Mouse (Mus musculus) stomach, embryonic 14.5 days (tissue): Measurements from ENCODE around the gene Pdcd7. TPM values are rescaled to one million over a fixed set of nuclear protein-coding genes. Genes with fewer than 3 reads are reported as not detected.
"Not testable (repeated sequence)": the region's sequence is repeated elsewhere in the genome, so short reads cannot be mapped to it uniquely, and the experiment has no call there.

Source experiments
- ATAC-seq: fragments of 200-750 bp; cut with Nextera tagmentation; 2 replicates; pipeline ENCODE4 v1.8.0; 2017; ENCODE audit warnings: low read depth, moderate TSS enrichment; ENCODE audit not compliant: insufficient number of reproducible peaks, insufficient read depth, low FRiP score
- H3K27ac ChIP-seq: fragments of 300-500 bp; sonication (generic); 2 replicates; pipeline ENCODE4 v1.5.1; 2014; ENCODE audit warnings: mild to moderate bottlenecking, low read length, moderate library complexity, mixed read lengths
- H3K27me3 ChIP-seq: fragments of 300-500 bp; sonication (generic); 2 replicates; pipeline ENCODE4 v1.6.1; 2014; ENCODE audit warnings: low read length, control low read depth, mixed read lengths; ENCODE audit not compliant: control insufficient read depth, insufficient read depth
- H3K36me3 ChIP-seq: fragments of 300-500 bp; sonication (generic); 2 replicates; pipeline ENCODE4 v1.6.1; 2014; ENCODE audit warnings: mild to moderate bottlenecking, control low read depth, low read length, moderate library complexity, mixed read lengths; ENCODE audit not compliant: control insufficient read depth, insufficient read depth
- H3K4me1 ChIP-seq: fragments of 300-500 bp; sonication (generic); 2 replicates; pipeline ENCODE4 v1.6.1; 2014; ENCODE audit warnings: low read length, control low read depth, mixed read lengths; ENCODE audit not compliant: control insufficient read depth, insufficient read depth
- H3K4me2 ChIP-seq: fragments of 300-500 bp; sonication (generic); replicated peaks from 2 replicates; pipeline ENCODE4 v1.6.1; 2014; ENCODE audit warnings: low read depth, low read length, control low read depth
- H3K4me3 ChIP-seq: fragments of 300-500 bp; sonication (generic); 2 replicates; pipeline ENCODE4 v1.5.1; 2014; ENCODE audit warnings: low read depth, low read length, control low read depth
- H3K9ac ChIP-seq: fragments of 300-500 bp; sonication (generic); replicated peaks from 2 replicates; pipeline ENCODE4 v1.6.1; 2014; ENCODE audit warnings: low read depth, mild to moderate bottlenecking, control low read depth, low read length, moderate library complexity, mixed read lengths
- H3K9me3 ChIP-seq: fragments of 300-500 bp; sonication (generic); 2 replicates; pipeline ENCODE4 v1.6.1; 2016; ENCODE audit warnings: low read depth, low read length, control low read depth; ENCODE audit not compliant: control insufficient read depth
- WGBS: fragments of 180-500 bp; shearing (Covaris S2); extraction: QIAGEN DNeasy Blood & Tissue Kit; methylation state at CpG from one replicate; pipeline ENCODE4 v1.1.7; 2014; 5-methylcytosine and 5-hydroxymethylcytosine counted together
- polyA plus RNA-seq: library from polyadenylated mRNA; unstranded; fragments of >200 nt; fragmentation: Nextera tagmentation; extraction: Ambion mirVana; gene quantifications from 2 replicates; pipeline ENCODE4 v1.2.1, GENCODE M21; 2014

Gene Pdcd7
- polyA plus RNA-seq, 1 experiment from 2014 or later = 10.5 TPM

DNA sequence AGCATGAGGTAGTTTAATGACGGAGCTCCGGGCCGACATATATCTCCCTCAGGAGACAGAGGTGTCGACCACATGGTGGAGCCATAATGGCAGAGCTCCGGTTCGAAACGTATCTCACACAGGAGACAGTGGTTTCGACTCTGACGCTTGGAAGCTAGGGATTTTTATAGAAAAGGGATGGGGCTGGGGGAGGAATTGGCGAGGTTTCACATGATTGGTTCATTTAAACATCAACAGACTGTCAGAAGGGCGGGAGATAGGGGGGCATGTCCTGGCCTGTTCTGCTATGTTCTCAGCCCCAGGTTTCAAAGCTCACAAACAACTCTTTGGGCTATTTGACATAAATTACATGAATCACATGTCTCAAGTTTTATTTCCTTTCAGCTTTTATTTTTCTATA lies 465 bp upstream of the Pdcd7 start:
- ATAC-seq, H3K36me3 ChIP-seq, H3K27me3 ChIP-seq, H3K9me3 ChIP-seq: not testable (repeated sequence)
- peak overlapping the region; percentile 72 for H3K4me2 ChIP-seq
- H3K9ac ChIP-seq = peak overlapping the region; percentile 95; the same call in 1 of the 2 replicates
- peaks cover 10% of the 10 kb centered on the region for H3K4me1 ChIP-seq
- WGBS = 67% methylated on average over 11 of the region's 11 CpGs
- peak overlapping the region; percentile 99 for H3K4me3 ChIP-seq
- H3K27ac ChIP-seq = peak overlapping the region; percentile 97

DNA sequence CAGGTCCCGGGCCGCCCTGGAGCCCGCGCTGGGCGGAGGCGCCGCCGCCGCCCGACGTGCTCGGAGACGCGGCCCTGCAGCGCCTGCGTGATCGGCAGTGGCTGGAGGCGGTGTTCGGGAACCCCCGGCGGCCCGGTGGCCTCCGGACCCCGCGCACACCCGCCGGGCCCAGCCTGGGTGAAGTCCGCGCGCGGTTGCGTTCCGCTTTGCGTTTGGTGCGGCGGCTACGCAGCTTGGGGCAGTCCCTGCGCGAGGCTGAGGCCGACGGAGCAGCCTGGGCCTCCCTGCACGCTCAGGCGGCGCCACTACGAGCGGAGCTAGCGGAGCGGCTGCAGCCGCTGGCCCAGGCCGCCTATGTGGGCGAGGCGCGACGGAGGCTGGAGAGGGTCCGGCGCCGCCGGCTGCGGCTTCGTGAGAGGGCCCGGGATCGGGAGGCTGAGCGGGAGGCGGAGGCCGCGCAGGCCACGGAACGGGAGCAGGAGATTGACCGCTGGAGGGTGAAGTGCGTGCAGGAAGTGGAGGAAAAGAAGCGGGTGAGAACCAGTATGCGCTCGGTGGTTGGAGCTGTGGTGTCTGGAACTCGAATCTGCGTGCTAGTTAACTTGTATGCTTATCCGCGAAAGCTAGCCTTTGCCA lies 690 bp downstream of the Pdcd7 start:
- Histone ChIP-seq H3K36me3 (no peaks in the 10 kb centered on the region), H3K4me3 (peak overlapping the region; percentile 99), H3K9me3 (peaks cover 5% of the 10 kb centered on the region; the same call in 1 of the 2 replicates), H3K4me1 (peaks cover 10% of the 10 kb centered on the region), H3K27me3 (no peaks in the 10 kb centered on the region), H3K9ac (peak overlapping the region; percentile 95), H3K27ac (peak overlapping the region; percentile 97), H3K4me2 (peak overlapping the region; percentile 72)
- WGBS = under 1% methylated on average over 76 of the region's 77 CpGs
- ATAC-seq = peak; percentile 70

DNA sequence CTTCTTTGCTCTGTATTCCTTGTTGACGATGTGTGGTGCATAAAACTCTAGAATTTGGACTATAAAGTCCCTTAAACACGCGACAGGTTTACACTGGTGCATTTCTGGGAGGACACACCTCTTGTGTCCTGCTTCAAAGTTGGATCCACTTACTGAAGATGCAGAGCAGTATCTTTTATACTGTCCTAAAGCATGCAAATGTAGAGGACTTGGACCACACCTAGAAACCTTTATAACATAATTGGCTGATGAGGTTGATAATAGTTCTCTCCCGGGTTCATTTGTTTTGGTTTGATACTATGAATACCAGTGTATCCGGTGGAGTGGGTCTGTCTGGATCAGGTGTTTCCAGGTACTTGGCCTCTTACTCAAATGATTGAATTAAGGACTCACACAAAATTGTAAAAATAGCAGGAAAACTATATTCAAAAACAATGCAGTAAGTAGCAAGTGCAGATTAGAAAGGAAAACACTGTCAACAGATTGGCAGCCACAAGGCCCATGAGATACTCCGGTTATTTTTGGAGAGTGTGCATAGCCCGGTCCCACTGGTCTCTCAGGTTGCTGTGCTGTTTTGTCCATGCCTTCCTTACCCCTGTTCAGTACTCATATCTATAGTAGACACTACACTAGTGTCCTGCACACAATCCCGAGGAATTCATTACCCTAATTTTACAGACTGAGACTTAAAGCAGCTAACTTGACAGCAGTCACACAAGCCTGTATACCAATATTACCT lies 1.4 kb downstream of the Pdcd7 start:
- Histone ChIP-seq H3K27me3 (no peaks in the 10 kb centered on the region), H3K27ac (no peak overlapping the region), H3K4me3 (peak overlapping the region; percentile 99), H3K9me3 (peaks cover 5% of the 10 kb centered on the region; the same call in 1 of the 2 replicates), H3K4me2 (peak overlapping the region; percentile 72), H3K9ac (peak overlapping the region; percentile 95), H3K4me1 (peaks cover 10% of the 10 kb centered on the region), H3K36me3 (no peaks in the 10 kb centered on the region)
- whole genome bisulfite sequencing = 44% methylated on average over 8 of the region's 8 CpGs
- no peak for ATAC-seq

DNA sequence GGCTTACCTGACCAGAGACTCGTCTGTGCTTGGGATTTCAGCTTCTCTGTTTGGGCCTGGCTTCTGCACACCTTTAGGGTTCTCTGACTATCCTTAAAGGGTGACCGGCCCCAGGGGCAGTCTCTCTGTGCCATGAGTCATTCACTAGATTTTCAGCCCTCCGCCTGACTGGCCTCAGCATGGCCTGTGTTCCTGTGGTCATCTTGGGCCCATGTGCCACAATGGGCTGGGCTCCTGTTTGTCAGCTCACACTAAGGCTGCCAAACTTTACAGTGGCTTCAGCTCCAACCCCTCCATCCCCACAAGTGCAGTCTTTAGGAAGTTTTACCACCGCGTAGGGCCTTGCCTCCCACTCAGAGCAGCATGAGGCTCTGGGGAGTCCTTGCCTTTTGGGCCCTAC lies 7.3 kb downstream of the Pdcd7 start:
- ATAC-seq = no peak
- Histone ChIP-seq H3K27me3 (no peaks in the 10 kb centered on the region), H3K27ac (no peak overlapping the region), H3K36me3 (peaks cover 31% of the 10 kb centered on the region), H3K4me3 (no peak overlapping the region), H3K4me1 (no peaks in the 10 kb centered on the region), H3K9ac (no peak overlapping the region), H3K9me3 (no peaks in the 10 kb centered on the region), H3K4me2 (no peak overlapping the region)
- 89% methylated on average over 5 of the region's 5 CpGs for WGBS

DNA sequence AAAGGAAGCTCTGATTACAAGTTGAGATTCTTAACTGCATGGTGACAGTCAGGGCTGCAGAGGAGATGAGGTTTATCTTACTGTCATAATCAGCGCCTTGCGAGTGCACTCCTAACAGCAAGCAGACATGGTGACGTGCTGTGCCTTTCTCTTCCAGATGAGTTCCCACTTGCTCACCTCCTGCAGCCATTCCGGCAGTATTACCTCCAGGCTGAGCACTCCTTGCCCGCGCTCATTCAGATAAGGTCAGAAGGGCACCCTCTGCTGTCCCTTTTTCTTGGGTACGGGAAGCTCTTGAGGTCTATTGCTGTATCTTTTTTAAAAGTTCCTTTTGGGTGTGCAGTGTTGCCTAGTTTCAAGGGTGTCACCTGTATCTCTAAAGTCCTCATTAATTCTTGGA lies 10.7 kb downstream of the Pdcd7 start:
- H3K4me3 ChIP-seq = no peak overlapping the region
- no peaks in the 10 kb centered on the region for H3K4me1 ChIP-seq
- no peak for ATAC-seq
- no peak overlapping the region for H3K9ac ChIP-seq
- H3K27ac ChIP-seq = no peak overlapping the region
- no peaks in the 10 kb centered on the region for H3K9me3 ChIP-seq
- WGBS = 86% methylated on average over 7 of the region's 7 CpGs
- no peaks in the 10 kb centered on the region for H3K27me3 ChIP-seq
- no peak overlapping the region for H3K4me2 ChIP-seq
- H3K36me3 ChIP-seq = peaks cover 55% of the 10 kb centered on the region

DNA sequence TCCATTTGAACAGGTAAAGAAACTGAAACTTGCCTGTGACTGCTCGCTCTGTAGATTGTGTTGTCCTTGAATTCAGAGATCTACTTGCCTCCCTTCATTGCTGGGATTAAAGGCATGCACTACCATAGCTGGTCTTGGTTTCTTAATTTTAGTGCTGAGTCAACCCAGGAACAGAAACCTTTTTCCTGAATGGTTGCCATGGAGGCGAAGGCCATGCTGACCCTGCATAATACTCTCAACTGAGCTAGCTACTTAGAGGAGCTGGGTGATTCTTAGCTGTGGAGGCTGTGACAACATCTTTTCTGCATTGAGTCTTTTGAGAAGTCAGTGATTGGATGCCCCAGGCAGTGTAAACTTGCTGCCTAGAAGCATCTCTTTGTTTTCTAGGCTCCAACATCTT lies 11.1 kb downstream of the Pdcd7 start:
- Histone ChIP-seq H3K27ac (no peak overlapping the region), H3K4me3 (no peak overlapping the region), H3K9me3 (no peaks in the 10 kb centered on the region), H3K36me3 (peaks cover 55% of the 10 kb centered on the region), H3K27me3 (no peaks in the 10 kb centered on the region), H3K9ac (no peak overlapping the region), H3K4me2 (no peak overlapping the region), H3K4me1 (no peaks in the 10 kb centered on the region)
- no peak for ATAC-seq
- WGBS = 97% methylated on average over 2 of the region's 2 CpGs

DNA sequence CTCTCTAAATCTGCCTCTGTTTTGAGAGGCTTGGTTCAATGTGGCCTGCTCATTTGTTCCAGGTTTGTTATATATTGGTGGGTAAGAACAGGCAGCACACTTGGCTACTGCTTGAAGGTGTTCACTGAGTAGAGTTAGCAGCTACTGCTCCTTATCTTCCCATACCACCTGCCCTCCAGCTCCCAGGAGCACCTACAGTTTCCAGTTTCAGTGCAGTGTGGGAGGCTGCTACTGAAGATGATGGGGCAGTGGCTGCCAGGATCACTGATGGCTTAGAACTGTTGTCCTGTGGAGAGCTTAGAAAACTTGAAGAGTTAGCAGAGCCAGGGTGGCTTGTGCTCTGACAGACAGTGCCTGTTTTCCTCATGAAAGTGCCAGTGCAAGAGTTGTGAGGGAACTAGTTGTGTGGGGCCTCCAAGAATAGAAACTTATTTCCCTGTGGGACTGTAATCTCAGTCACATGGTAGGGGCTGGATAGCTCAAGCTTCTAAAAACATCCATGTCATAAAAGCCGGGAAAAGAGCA lies 13.1 kb downstream of the Pdcd7 start:
- ATAC-seq = no peak
- 79% methylated on average over 1 of the region's 1 CpGs for WGBS
- Histone ChIP-seq H3K36me3 (peaks cover 55% of the 10 kb centered on the region), H3K4me3 (no peak overlapping the region), H3K9ac (no peak overlapping the region), H3K9me3 (no peaks in the 10 kb centered on the region), H3K27ac (no peak overlapping the region), H3K27me3 (no peaks in the 10 kb centered on the region), H3K4me2 (no peak overlapping the region), H3K4me1 (no peaks in the 10 kb centered on the region)

DNA sequence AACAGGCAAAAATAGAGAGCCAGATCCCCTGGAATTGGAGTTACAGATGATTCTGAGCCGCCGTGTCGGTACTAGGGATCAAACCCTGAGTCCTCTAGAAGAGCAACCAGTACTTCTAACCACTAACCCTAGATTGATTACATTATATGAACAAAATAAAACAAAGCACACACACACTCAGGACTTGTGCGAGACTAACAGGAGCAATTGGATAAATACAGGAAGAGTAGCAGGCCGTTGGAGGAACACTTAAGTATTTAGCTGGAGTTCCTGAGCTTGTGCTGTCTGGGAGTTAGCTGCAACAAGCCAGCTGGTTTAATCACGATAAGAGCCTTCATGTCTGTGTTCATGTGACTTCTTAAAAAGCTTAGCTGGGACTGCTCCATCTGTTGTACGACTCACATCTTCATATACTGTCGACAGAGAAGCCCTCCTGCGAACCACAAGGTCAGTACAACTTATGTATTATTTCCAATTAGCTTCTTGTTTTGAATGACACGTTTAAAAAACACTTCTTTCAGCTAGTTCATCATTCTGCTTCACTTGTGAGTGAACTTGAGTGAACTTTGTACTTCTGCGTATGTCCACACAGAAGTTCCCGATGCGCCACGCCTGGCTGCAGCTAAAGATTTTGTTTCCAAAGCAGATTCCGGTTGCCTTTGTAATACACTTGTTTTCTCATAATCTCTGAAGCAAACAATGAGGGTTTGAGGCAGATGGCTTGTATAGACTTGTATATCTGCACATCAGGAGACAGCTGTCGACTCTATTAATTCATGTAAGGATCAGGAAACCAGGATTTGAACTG lies 14.9 kb downstream of the Pdcd7 start, which contains the start of gene Ubap1l:
TSS of gene Ubap1l (plus strand) at position 401 of the 808 bp plus-strand sequence.
- WGBS = 68% methylated on average over 16 of the region's 16 CpGs
- Histone ChIP-seq H3K4me1 (no peaks in the 10 kb centered on the region), H3K27ac (no peak within 1 kb of the TSS), H3K36me3 (peaks cover 41% of the 10 kb centered on the region), H3K27me3 (no peaks in the 10 kb centered on the region), H3K4me3 (no peak within 1 kb of the TSS), H3K9ac (no peak within 1 kb of the TSS), H3K4me2 (no peak within 1 kb of the TSS), H3K9me3 (no peaks in the 10 kb centered on the region)
- ATAC-seq = no peak
